Mouse (Mus musculus) adrenal gland, postnatal 10 days (tissue): ENCODE results near the gene Dnaic1. TPM values are rescaled to one million over a fixed set of nuclear protein-coding genes. Genes with fewer than 3 reads are reported as not detected.
"Not testable (repeated sequence)": the region's sequence is repeated elsewhere in the genome, so short reads cannot be mapped to it uniquely, and the experiment has no call there.

ENCODE experiments used
- DNase-seq: peaks from one replicate; pipeline ENCODE4 v3.0.0; 2021; ENCODE audit warnings: mixed read lengths
- total RNA-seq, 2 experiments: library from RNA; stranded (reverse); gene quantifications; 2 replicates each; pipeline ENCODE4 v1.2.3; 2021

Gene Dnaic1
- total RNA-seq, 2 experiments from 2014 or later = 3.3 to 3.5 TPM

- DNase-seq = peak; percentile 77
Measured at GRCm38 (mm10) chr4:41665009-41665675, 95.6 kb downstream of the Dnaic1 start.

- no peak for DNase-seq
Measured at GRCm38 (mm10) chr4:41666646-41667045, 97.1 kb downstream of the Dnaic1 start.

- no peak for DNase-seq
Measured at GRCm38 (mm10) chr4:41670836-41671235, 101.3 kb downstream of the Dnaic1 start.

DNA sequence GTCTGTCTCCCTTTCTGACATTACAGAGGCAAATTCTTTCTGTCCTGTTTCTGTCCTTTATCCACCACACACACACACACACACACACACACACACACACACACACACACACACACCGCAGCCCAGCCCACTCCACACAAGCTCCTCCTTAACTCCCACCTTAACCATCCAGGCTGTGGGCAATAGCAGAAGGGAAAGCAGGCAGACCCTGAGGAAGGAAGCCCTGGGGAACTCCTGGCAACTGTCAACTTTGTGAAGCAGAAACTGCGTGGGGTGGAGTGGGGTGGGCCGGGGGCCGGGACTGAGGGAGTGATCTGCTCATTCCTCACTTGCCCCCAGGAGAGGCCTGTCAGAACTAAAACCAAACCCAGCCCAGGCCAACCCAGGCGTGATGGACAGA is 101.9 kb downstream of the Dnaic1 start:
- DNase-seq = no peak

GRCm38 (mm10) chr4:41671963-41672480 is 102.4 kb downstream of the Dnaic1 start:
- DNase-seq = no peak

DNA sequence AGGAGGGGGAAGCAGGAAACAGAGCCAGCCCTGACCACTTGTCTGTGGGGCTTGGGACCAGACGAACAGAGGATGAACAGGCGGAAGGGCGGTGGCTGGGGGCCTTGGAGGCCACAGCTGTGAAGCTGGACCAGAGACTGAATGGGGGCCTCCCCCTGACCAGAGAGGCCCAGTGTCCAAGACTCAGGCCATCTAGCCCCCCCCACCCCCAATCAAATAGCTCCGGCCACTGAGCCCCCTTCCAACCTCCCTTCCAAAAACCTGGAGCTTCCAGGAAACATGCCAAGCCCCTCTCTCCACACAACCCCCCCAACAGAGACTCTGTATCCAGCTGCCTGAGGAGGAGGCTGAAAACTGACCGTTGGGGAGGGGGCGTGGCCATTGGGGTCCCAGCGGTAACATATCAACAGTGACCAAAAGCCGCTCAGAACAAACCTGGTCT is 103.0 kb downstream of the Dnaic1 start:
- no peak for DNase-seq

DNA sequence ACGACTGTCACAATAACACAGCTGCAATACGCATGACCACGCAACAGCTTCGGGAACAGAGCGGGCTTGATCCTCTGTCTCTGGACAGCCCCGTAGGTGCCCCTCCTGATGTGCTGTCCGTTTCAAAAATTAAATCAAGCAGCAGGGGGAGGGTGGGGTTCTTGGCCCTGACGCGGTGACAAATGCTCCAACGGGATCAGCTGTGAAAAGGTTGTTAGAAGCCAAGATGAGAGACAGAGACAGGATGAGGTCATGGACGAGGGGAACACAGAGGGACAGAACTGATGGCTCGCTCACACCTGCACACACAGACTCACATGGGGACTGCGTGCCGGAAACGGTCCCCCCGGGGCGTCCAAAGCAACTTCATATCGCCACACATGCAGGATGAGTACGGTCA is 103.6 kb downstream of the Dnaic1 start:
- no peak for DNase-seq

DNA sequence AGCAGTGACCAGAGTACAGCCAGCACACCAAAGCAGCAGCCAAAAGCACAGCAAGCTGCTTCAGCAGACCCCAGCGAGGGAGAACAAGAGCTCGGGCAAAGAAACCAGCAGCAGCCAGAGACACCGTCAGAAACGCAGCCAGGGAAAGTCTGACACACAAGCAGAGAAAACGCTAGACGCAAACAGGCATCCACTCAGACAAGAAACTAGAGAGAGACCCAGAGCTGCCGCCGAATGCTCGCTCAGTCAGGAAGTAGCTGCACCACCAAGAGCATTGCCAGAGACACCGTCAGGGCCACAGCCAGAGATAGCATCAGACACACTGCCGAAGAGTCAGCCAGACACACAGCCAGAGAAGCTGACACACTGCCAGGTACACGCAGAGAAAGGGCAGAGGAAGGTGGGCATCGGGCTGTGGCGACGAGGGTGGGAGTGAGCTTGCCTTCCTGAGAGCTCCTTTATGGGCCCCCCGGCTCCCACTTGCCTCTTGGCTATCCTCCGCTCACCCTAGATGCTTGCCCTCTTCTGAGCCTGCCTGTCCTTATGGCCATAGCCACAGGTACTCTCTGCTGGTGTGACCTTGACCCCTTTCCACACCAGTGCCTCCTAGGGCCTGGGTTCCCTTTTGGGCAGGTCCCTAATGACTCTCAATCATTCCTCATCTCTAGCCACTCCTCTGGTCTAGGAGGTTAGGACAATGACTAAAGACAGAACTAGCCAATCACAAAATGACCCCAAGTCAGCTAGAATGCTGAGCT is 106.9 kb downstream of the Dnaic1 start:
- DNase-seq = peak; percentile 60

- DNase-seq = peak; percentile 86
Measured at GRCm38 (mm10) chr4:41677006-41677629, 107.5 kb downstream of the Dnaic1 start.

DNA sequence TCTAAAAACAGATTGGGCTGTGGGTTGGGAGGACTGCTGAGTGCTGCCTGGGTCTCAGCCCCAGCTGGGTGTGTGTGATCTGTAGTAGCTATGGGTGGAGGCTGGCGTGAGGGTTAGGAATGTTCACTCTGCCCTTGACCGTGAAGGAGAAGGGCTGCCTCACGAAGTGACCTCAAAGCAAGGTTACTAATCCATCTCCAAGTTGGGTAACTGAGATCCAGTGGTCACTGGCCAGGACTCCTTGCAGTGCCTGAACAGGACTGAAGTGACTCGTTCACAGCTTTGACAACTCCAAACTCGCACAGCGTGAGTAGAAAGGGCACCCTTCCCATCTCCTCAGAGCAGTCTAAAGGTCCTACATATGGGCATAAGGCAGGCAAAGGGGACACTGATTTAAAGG is 109.3 kb downstream of the Dnaic1 start:
- DNase-seq = no peak

DNA sequence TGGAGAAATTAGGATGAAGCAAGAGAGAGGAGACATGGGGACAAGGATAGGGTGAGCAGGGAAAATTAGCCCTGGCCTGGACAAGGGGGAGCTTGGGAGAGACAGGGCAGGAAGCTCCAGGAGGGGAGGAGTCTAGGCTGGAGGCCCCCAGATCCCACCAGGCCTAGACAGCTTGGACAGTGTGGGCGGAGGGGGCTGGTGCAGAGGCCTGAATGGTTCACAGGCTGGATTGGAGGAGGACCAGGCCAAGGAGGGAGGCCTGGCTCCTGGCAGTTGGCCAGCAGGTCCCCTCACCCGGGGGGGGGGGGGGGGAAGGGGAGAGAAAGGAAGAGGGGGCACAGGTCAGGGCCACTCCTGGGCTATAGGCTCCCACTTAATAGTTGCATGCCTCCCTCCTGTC is 109.7 kb downstream of the Dnaic1 start:
- no peak for DNase-seq

- DNase-seq = no peak
Measured at GRCm38 (mm10) chr4:41681176-41681575, 111.6 kb downstream of the Dnaic1 start.

- DNase-seq = no peak
Measured at GRCm38 (mm10) chr4:41681947-41682346, 112.4 kb downstream of the Dnaic1 start.

GRCm38 (mm10) chr4:41682789-41683188 is 113.2 kb downstream of the Dnaic1 start:
- no peak for DNase-seq

- DNase-seq = not testable (repeated sequence)
Measured at GRCm38 (mm10) chr4:41683303-41683702, 113.7 kb downstream of the Dnaic1 start.

DNA sequence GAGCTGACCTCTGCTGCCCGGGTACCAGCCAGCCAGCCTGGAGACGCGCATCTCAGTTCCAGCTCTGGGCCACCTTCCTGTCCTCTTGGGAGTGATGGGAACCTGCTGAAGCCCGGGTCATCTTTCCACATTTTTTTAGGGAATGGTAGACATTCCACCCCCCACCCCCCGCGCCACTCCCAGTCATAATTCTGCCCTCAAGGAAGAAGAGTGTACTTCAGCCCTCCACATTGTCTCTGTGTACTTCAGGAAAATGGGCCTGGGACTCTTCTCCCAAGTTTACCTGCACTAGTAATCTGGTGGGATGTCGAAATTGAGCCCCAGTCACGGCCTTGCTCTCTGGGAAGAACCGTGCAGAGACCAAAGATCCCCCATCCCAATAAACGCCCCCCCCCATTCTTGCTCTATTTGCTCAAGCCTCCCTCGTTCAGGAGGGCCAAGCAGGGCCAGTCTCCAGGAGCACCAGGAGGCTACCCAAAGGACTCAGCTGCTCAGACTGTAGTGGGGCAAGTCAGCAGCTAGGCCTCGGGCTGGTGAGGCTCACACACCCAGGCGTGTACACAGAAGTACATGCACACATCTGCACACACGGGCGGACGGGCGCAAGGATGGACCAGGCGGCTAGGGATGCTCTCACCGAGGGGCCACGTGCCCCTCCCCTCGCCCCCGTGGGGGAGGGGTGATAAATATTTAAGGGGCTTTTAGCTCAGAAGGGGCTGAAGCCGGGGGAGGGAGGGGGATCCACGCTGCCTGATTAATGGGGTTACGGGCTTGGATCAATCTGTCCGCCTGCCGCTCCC is 114.8 kb downstream of the Dnaic1 start:
- not testable (repeated sequence) for DNase-seq

DNA sequence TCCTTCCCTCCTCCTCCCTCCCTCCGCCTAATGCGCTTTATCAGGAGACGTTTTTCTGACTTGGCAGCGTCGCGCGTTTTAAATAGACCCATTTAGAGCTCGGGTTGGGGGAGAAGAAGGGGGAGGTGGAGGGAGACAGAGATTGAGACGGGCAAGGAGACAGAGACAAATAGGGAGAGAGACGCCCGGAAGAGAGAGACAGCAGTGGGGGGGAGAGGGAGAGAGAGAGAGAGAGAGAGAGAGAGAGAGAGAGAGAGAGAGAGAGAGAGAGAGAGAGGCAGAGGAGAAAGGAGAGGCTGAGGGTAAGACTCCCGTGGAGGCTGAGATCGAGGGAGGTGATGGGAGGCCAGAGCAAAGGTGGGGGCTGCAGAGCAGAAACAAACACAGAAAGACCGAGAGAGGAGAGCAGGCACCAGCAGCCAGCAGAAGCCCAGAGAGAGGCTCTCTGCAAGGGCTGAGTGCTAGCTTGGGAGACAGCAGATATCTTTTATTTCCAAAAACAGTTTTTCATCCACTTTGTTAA is 115.4 kb downstream of the Dnaic1 start:
- DNase-seq = not testable (repeated sequence)

GRCm38 (mm10) chr4:41685882-41686492 is 116.4 kb downstream of the Dnaic1 start:
- DNase-seq = not testable (repeated sequence)
